Mouse (Mus musculus) megakaryocyte-erythroid progenitor cell, adult 5-6 weeks (primary cell): Measurements from ENCODE around the gene Tph2. TPM values are rescaled to one million over a fixed set of nuclear protein-coding genes. Genes with fewer than 3 reads are reported as not detected.
"Not testable (repeated sequence)": the region's sequence is repeated elsewhere in the genome, so short reads cannot be mapped to it uniquely, and the experiment has no call there.

Experiments
- ATAC-seq: replicated peaks from 2 replicates; pipeline ENCODE4 v1.8.0; 2016; ENCODE audit warnings: mild to moderate bottlenecking, inconsistent platforms; ENCODE audit not compliant: severe bottlenecking, poor library complexity, low FRiP score, low TSS enrichment
- total RNA-seq, 2 experiments: library from RNA; stranded (forward) in 1 of 2; stranded (reverse) in 1 of 2; fragments of 200-1000, 215-1000 nt in 1 of 2; fragments of >200 nt in 1 of 2; fragmentation: Nextera tagmentation in 1 of 2; gene quantifications; 2 replicates each; pipeline ENCODE4 v1.2.3; 2014 to 2017

The Tph2 gene
- not detected in 2 replicates for total RNA-seq (2014; fragmentation: Nextera tagmentation)
- total RNA-seq (2017), result not detected in 2 replicates

GRCm38 (mm10) chr10:115184697-115185096 is at the start of gene Tph2:
TSS of gene Tph2 (minus strand) at chr10:115185022.
- peak; percentile 100 for ATAC-seq

GRCm38 (mm10) chr10:115233798-115234197 is 49.0 kb upstream of the Tph2 start:
- no peak for ATAC-seq

- peak; percentile 62 for ATAC-seq
Measured at GRCm38 (mm10) chr10:115232513-115232912, 47.7 kb upstream of the Tph2 start.

GRCm38 (mm10) chr10:115229023-115229422 is 44.2 kb upstream of the Tph2 start:
- no peak for ATAC-seq

- no peak for ATAC-seq
Measured at GRCm38 (mm10) chr10:115226586-115226985, 41.8 kb upstream of the Tph2 start.

GRCm38 (mm10) chr10:115223845-115224244 is 39.0 kb upstream of the Tph2 start:
- ATAC-seq, result no peak

GRCm38 (mm10) chr10:115212916-115213580 is 28.2 kb upstream of the Tph2 start:
- ATAC-seq, result no peak

GRCm38 (mm10) chr10:115205825-115206224 is 21.0 kb upstream of the Tph2 start:
- ATAC-seq, result no peak

GRCm38 (mm10) chr10:115205284-115205683 is 20.5 kb upstream of the Tph2 start:
- ATAC-seq, result peak; percentile 50; the same call in 1 of the 2 replicates

GRCm38 (mm10) chr10:115191214-115191613 is 6.4 kb upstream of the Tph2 start:
- ATAC-seq, result no peak

GRCm38 (mm10) chr10:115187390-115187789 is 2.6 kb upstream of the Tph2 start:
- ATAC-seq, result no peak

- ATAC-seq, result no peak
Measured at GRCm38 (mm10) chr10:115181034-115181433, 3.8 kb downstream of the Tph2 start.

GRCm38 (mm10) chr10:115178019-115178418 is 6.8 kb downstream of the Tph2 start:
- ATAC-seq, result not testable (repeated sequence)

GRCm38 (mm10) chr10:115175591-115175991 is 9.2 kb downstream of the Tph2 start:
- ATAC-seq, result no peak

- no peak for ATAC-seq
Measured at GRCm38 (mm10) chr10:115173336-115173735, 11.5 kb downstream of the Tph2 start.

- ATAC-seq, result peak; percentile 97
Measured at GRCm38 (mm10) chr10:115171351-115171818, 13.4 kb downstream of the Tph2 start.

GRCm38 (mm10) chr10:115170496-115171350 is 14.1 kb downstream of the Tph2 start:
- peak; percentile 66 for ATAC-seq

GRCm38 (mm10) chr10:115169410-115169809 is 15.4 kb downstream of the Tph2 start:
- no peak for ATAC-seq

- ATAC-seq, result no peak
Measured at GRCm38 (mm10) chr10:115160289-115160688, 24.5 kb downstream of the Tph2 start.

- no peak for ATAC-seq
Measured at GRCm38 (mm10) chr10:115147308-115147707, 37.5 kb downstream of the Tph2 start.
